Mouse (Mus musculus) regulatory T cell (primary cell): Measurements from ENCODE around the gene Lrit2.

Experiments used
- in situ Hi-C: fragments of 300-600 bp; cut with MboI, MseI; formaldehyde crosslinking; loops from one replicate; pipeline ENCODE4 v1.15.1; 2025; ENCODE audit warnings: high pct_unique_total_duplicates

Lrit2 gene

DNA sequence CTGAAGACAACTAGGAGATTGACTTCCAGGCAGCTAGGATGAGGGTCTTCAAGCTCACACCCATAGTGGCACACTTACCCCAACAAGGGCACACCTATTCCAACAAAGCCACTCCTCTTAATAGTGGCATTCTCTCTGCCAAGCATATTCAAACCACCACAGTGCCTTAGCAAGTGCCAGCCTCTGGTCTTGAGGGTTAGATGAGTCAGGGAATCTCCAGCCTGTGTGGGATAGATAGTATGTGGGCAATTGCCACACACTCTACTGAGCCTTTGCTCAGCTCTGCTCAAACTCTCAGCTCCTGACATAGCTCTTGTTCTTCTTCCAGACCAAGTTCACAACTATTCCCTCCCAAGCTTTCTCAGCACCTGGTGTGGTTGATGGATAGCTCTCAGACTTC lies 43.6 kb downstream of the Lrit2 start:
- in situ Hi-C loops = no loop called here

DNA sequence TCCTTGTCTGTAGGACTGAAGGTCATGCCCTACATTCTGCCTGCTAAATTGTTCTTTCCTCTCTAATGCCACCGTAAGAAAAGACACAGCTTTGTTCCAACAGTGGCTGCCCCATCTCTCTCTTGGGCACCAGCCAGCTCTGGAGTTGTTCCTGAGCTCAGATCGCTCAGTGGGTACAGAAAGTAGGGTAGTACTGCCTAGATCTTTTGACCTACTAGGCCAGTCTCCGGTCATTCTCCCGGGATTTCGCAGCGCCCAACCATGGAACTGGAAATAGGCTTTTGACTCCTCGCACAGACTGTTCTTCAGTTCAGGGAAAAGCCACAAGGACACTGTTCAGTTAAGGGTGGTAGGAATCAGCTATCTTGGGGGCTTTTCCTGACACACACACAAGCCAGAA lies 45.2 kb downstream of the Lrit2 start:
- in situ Hi-C loops = no loop called here

DNA sequence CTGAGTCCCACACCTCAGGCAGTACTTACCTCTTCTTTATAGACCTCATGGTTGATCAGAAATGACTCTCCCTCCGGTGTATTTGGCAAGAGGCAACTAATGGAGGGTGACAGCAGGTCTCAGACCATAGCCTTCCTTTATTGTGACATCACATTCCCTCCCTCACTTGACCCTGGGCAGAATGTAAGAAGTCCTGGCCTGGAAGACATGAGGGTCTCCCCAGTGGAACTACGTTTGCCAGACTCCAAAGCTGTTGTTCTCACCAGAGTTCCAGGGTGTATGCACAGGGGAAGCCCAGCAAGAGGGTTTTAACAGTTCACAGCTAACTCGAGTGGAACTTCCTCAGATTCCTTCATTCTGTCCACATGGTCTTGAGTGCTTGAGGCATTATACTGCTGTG lies 46.2 kb downstream of the Lrit2 start, which contains the start of gene 2610528A11Rik:
Gene 2610528A11Rik (minus strand): TSS at position 101 of the 400 bp plus-strand sequence.
- in situ Hi-C loops = no loop called here

DNA sequence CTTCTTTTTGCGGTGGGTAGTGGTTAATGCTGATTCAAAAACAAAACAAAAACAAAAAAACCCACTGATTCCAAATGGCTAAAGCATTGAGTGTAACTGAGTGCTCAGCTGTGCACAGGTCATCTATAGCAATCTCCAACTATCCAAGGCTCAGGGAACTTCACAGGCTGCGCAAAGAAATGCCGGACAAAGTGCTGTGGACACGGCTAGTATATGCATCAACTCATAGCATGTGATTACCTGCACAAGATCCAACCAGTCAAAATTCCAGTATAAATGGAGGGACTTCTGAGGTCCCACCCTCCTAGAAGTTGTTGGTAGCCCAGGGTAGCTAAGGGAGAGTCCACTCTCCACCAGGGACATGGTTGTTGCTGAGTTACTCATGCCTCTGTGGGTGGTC lies 51.5 kb downstream of the Lrit2 start:
- in situ Hi-C loops = no loop called here
